Mouse (Mus musculus) G1E-ER4 (cell line): ENCODE results near the gene Mon2. TPM values are rescaled to one million over a fixed set of nuclear protein-coding genes. Genes with fewer than 3 reads are reported as not detected.

Source experiments
- GATA1 ChIP-seq: IDR thresholded peaks from one replicate; pipeline ENCODE4 v1.8.0; 2012; ENCODE audit warnings: low read length, inconsistent platforms
- polyA plus RNA-seq: library from polyadenylated mRNA; stranded (reverse); fragments of >175 nt; gene quantifications from 2 replicates; pipeline ENCODE4 v1.2.3, GENCODE M21; 2012

The Mon2 gene
- 8.3 and 17.3 TPM in 2 replicates for polyA plus RNA-seq

DNA sequence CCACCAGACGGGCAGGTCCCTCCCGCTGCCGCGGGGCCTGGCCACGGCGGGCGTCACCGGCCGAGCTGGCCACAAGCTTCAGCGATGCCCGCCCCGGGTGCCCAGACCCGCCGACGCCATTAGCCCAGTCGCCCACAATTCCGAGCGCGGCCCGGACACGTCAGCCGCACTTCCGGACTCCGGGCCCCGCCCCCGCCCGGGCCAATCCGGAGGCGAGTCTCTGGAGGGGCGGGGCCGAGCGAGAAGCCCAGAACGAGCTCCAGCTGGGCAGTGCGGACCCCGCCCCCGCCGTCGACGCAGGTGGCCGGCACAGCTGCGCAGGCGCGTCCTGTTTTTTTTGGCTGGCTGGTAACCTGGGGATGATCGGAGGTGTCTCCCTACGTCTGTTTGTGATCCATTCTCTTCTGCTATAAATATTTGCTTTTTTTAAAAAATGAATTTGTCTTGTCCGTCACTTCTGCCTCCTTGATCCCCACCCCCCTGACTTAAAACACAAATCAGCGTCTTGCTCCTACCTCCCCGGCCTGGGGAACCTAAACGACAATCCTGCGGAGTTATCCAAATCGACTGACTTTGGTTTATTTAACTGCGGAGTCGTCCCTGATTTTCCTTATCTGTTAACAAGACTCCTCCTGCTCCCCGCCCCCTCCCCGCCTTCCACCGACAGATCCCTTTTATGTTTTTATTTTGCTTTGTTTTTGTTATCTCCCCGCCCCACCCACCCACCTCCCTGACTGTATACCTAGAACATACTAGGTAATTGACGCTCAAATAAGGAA is at the start of gene Mon2:
TSS of gene Mon2 (minus strand) at position 261 of the 779 bp plus-strand sequence.
- TF ChIP-seq GATA1 = no peak

DNA sequence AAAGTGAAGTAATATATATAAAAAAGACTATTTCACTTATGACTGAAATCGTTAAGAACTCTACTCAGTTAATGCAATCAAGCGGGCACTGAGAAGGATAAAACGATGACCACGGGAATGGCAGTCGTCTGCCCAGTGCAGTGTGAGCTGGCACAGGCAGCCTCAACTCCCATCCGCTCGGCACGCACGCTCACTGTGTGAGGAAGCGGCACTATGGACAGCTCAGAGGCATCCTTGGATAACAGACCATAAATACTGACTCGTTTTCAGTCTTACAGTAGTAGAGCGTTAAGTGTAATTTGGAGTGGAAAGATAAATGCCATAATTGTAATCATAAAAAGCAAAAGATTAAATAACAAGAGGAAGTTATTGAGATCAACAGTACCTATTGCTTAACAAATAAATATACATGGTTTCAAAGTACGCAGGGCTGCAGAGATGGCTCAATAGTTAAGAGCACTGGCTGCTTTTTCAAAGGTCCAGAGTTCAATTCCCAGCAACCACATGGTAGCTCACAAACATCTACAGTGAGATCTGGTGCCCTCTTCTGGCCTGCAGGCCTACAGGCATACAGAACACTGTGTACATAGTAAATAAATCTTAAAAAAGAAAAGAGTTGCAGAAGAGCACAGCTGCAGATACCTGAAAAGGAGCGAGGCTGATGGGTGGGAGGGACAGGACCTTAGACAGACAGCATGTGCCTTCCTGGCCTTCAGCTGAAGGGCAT is 44.5 kb upstream of the Mon2 start:
- TF ChIP-seq GATA1 = no peak

DNA sequence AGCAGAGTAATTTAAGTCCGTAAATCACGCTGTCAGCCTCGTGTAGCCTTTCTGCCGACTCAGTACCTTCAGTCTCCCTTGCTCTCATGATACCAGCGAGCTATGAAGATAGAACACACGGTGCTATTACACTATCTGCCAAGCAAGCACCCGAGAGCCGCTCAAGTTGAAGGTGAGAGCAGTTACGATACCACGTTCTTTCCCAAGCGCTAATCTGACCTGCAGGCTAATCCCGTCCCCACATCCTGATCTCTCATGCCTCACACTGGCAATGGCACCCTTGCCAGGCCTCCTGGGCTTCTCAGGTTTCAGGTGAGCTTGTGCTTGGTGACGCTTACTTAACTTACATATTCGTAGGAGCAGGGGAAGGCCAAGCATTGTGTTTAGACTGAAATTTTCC is 40.6 kb upstream of the Mon2 start:
- no peak for TF ChIP-seq GATA1

DNA sequence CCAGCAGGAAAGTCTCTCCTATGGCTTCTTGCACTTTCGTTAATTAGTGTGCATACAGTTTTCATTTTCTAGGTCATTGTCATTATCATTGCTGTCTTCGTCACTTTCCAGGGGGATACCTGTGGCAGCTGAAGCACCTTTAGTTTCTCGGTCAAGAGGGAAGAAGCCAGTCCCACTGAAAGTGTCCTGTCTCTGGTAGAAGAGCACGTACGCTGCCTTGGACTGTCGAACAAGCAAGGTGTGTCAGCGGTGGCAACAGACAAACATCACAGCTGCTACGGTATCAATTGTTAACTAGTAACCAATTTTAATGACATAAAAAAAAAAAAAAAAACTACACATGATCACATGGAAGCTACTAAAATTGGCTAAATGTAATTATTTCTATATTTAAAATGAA is 37.2 kb upstream of the Mon2 start:
- no peak for TF ChIP-seq GATA1

DNA sequence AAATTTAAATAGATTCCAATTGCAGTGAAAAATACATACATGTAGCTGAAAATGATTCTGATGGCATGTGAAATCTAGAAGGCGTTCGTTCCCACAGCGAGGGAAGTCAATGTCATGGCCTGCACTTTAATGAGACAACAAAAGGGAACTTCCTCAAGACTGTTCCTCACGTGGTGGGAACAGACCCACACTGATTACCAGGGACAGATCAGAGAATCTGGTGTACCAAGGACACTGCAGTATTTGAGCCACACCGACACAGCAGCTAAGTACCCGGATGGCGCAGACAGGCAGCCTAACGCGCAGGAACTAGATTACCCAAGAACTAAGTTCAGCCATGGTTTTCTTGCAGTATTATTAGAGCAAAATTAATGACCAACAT is 36.5 kb upstream of the Mon2 start:
- TF ChIP-seq GATA1 = no peak

DNA sequence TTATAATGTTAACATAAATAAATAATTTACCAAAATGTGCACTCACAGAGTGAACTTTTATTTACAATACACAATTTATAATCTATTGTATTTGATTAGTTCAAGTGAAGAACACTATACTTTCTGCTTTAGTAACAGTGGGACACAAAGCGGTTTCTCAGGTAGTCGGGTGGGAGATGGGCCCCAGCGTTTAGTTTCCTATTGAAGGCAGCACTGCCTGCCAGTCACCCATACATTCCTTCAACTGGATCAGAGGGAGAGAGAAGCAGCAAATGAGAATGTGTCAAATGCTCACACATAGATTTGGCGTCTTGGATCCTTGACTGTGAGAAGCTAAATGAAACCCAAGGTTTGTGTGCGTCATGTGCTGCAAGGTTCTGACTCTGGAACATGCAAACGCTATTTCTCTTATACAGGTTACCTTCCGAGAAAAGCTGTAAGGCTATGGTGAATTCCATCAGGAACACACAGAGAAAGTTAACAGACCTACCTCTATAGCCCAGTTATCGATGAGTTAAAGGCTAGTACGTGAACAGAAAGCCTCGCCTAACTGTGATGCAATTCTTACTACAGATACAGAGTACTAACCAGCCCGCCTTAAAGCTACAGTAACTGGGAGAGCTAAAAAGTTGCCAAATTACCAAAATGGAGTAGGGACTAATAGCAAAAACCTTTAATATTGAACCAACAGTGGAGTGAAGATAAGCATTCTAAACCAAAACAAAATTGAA is 35.9 kb upstream of the Mon2 start:
- TF ChIP-seq GATA1 = no peak

DNA sequence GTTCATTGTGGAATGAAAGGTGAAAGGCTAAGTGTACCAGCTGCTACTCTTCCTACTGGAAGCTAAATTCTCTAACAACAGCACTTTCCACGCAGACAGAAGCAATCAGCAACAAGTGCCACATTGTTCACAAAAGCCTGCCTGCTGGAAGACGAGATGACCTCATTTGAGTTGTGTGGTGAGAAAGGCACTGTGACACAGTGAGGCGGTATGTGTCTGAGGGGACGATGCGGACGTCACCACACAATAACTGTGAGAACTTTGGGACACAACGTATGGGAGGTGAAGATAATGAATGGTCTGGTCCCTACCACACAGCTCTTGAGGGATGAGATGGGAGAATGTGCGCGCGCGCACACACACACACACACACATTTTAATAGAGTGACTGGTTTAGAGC is 34.2 kb upstream of the Mon2 start:
- no peak for TF ChIP-seq GATA1

DNA sequence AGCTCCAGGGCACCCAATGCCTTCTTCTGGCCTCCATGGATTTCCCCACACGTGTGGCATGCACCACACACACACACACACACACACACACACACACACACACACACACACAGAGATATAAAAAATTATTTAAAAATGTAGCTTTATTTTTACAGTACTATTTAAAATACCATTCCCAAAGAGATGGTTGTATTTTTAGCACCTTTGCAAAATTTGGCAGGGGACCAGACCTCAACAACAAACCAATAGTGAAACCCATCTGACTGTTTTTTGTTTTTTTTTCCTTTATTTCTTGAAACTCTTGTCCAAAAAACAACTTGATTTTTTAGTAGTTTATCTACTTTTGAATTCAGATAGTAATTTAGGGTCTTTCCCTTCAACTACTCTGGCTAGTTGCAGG is 32.2 kb upstream of the Mon2 start:
- TF ChIP-seq GATA1 = no peak

DNA sequence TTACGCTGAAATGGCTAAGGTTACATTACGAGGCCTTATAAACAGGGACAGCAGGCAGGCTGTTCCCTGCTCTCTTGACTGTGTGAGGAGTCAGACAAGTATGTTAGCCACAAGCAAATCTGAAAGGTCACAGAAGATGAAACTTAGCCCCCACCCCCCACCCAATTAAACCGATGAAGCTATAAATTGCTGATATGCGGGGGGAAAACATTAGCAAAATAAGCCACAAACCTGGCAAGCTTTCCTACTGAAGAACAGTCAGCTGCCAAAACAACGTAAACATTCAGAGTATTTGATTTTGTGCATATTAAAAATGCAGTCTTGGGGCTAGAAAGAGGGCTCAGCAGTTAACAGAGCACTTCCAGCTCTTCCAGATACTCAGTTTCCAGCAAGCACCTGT is 31.8 kb upstream of the Mon2 start:
- no peak for TF ChIP-seq GATA1

DNA sequence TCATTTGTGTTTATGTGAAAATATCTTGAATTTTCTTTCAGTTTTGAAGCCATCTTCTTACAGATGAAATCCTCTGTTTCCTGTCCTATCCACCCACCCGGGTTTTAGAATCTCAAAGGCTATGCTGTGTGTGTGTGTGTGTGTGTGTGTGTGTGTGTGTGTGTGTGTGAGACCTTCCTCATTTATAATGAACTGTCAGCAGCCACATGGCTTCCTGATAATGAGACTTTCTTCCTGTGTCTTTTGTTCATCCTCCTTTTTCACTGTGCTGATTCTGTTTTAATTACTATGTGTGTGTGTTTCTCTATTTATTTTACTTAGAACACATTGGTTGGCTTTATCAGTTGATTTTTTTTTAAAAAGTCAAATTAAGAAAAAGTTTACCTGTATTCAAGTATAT is 25.0 kb upstream of the Mon2 start:
- TF ChIP-seq GATA1 = no peak

DNA sequence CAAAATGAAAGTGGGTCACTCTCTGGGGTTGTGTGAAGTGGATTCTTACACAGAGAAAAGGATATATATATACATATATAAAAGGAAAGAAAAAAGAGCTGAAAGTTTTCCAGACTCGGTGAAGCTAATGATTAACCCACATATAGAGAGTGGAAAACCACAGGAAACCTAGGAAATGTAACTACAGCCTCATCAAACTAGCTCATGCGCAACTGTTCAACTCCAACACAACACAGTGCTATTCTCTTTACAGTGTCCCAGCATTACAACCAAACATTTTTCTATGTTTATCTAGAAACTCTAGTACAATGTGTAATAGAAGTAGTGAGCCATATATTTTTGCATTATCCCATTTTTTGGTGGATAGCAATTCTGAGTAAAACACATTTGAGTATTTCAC is 24.3 kb upstream of the Mon2 start:
- no peak for TF ChIP-seq GATA1

DNA sequence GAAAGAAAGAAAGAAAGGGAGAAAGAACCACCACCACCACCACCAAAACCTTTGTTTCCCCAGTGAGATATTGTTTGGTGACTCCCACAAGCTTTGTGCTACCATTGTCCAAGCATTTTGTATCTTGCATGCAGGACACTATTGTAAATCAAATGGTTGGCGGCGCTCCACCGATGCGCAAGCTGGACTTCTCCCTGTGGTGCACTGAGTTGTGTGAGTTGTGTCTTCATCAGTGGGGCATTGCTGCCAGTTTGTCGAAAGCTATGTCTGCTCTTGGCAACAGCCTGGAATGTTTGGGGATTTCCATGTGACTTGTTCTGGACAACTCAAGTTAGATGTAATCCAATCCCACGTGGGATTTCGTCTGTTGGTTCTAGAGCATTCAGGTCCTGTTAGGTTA is 18.2 kb upstream of the Mon2 start:
- no peak for TF ChIP-seq GATA1

DNA sequence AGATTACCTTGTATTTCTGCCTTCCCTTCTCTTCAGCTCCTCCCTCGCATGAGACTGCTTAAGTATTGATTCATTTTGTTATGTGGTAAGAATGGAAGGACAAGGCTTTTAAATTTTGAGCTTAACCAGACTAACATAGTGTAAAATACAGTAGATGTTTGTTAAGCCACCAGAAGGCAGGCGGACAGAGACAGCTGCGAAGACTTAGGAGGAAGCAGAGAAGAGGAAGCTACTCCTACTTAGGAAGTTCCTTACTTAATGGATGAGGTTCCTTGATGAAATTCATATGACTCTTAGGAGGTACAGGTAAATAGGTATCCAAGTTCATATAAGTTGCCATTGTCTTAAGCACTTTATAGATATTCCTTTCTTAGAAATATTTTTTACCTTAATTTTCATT is 16.3 kb upstream of the Mon2 start:
- no peak for TF ChIP-seq GATA1

DNA sequence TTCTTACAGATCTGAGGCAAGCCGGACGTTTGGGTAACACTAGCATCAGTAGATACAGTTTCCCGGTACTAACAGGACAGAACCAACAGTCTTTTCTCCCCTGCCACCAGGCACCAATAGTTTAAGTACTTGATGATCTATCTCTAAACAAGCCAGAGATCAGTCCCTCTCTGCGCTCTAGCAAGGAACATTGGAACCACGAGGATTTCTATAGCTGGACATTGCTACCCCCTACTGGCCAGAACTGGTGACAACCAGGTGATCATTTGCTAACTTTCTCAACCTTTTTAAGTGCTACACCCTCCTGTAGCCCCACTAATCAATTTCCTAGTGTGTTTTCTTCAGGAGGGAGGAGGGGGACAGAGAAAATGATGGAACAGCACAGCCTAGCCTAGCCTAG is 15.4 kb upstream of the Mon2 start:
- no peak for TF ChIP-seq GATA1

DNA sequence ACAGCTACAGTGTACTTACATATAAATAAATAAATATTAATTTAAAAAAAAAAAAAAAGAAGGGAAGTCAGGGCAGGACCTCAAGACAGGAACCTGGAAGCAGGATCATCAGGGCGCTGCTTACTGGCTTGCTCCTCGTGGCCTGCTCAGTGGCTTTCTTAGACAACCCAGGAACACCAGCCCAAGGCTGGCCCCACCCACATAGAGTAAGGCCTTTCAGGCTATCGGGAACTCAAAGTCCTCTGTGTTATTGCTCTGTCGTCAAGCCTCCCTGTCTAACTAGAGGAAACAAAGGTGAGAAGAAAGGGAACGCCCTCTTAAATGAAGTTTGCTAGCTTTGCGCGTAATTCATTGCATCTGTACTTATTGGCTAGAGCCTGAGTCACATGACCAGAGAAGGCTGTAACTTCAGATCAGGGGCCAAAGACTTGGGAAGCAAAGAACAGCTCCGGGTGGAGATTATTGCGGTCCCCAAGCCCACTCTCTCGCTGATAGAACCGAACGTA is 13.2 kb upstream of the Mon2 start:
- no peak for TF ChIP-seq GATA1

DNA sequence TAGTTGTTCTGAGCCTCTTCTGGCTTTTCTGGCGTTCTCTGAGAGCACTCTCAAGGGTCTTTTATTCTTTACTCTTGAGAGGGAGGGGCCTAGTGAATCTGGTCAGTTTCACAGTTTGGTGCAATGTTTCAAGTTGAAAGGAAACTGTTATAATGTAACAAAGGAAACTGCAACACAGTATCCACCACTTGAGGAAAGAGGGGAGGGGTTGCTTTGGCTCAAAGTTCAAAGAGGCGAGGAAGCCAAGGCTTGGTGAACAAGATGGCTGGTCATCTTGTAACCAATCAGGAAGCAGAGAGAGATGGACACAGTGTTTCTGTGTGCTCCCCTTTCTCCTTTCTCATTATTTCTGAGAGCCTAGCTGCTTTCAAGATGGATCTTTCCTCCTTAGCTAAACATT is 10.5 kb upstream of the Mon2 start:
- TF ChIP-seq GATA1 = no peak

DNA sequence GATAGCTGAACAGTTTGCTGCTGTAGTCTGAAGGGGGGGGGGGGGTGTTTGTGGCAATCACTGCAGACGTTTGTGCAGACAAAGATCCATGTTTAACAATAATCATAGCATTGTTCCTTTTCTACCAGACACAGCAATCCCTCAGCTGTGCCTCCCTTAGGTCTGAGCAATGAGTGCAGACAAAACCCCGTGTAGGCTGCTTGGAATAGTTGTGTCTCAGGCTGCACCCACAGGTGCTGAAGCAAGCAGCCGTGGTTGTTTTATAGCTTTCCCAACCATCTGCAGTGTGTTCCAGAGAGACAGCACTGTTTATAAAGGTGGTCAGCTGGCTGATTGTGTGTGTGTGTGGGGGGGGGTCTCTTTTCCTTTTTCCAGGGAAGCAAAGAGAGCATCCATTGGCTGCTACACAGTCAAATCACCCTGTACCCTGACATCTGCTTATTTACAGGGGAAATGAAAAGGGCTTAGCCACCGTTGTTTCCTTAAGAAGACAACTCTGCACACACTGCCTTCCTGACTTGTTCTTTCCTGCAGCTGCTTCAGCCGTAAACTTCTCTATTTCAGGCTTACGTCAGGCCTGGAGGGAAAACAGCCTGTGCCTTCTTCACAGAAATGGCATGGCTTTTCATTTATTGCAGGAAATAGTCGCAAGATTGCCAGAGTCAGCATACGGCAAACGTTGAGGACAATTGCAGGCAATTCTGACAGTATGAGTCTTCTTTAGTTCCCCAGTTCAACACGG is 8.8 kb upstream of the Mon2 start:
- no peak for TF ChIP-seq GATA1
